Mouse (Mus musculus) gastrocnemius, postnatal 14 days (tissue): ENCODE results near the gene Myom3. TPM values are rescaled to one million over a fixed set of nuclear protein-coding genes. Genes with fewer than 3 reads are reported as not detected.
A peak's percentile ranks its signal among the peaks of the same experiment; 100 is the strongest.

Experiments used
- DNase-seq: peaks from one replicate; pipeline ENCODE4 v3.0.0; 2021; ENCODE audit warnings: mixed read lengths
- intact Hi-C: fragments of 180-260 bp; cut with DNase I; formaldehyde crosslinking; loops from one replicate; pipeline ENCODE4 v1.15.1; 2025; ENCODE audit warnings: low total_unique reads
- total RNA-seq, 2 experiments: library from RNA; stranded (reverse); gene quantifications; 2 replicates each; pipeline ENCODE4 v1.2.3; 2021

Myom3 gene
- total RNA-seq, 2 experiments from 2014 or later, result 36.6 to 76.7 TPM

- intact Hi-C loops, result no loop called here
- DNase-seq, result no peak
Observed at GRCm38 (mm10) chr4:135752779-135753164, 6.7 kb upstream of the Myom3 start.

- intact Hi-C loops, result no loop called here
- DNase-seq, result no peak
Observed at GRCm38 (mm10) chr4:135758331-135758730, 1.2 kb upstream of the Myom3 start.

GRCm38 (mm10) chr4:135758825-135759224 lies 690 bp upstream of the Myom3 start:
- intact Hi-C loops, result no loop called here
- no peak for DNase-seq

GRCm38 (mm10) chr4:135761048-135761447 lies 1.5 kb downstream of the Myom3 start:
- DNase-seq, result peak; percentile 29
- intact Hi-C loops, result no loop called here

GRCm38 (mm10) chr4:135761569-135761968 lies 2.1 kb downstream of the Myom3 start:
- intact Hi-C loops, result no loop called here
- DNase-seq, result no peak

- intact Hi-C loops, result no loop called here
- peak; percentile 72 for DNase-seq
Observed at GRCm38 (mm10) chr4:135762251-135762906, 2.9 kb downstream of the Myom3 start.

- intact Hi-C loops, result loop anchor here (1.0 to 5.0 kb wide), 2 partner anchors 40 to 57 kb away; no protein-coding TSS in a partner anchor
- no peak for DNase-seq
Observed at GRCm38 (mm10) chr4:135764700-135765099, 5.2 kb downstream of the Myom3 start.

- intact Hi-C loops, result loop anchor here (5.0 kb wide), 1 partner anchor 58 kb away; no protein-coding TSS in a partner anchor
- DNase-seq, result no peak
Observed at GRCm38 (mm10) chr4:135765707-135766106, 6.2 kb downstream of the Myom3 start.

- peak; percentile 54 for DNase-seq
- intact Hi-C loops, result loop anchor here (5.0 kb wide), 1 partner anchor 60 kb away; no protein-coding TSS in a partner anchor
Observed at GRCm38 (mm10) chr4:135766976-135767375, 7.5 kb downstream of the Myom3 start.

- DNase-seq, result peak; percentile 52
- intact Hi-C loops, result loop anchor here (5.0 kb wide), 1 partner anchor 62 kb away; no protein-coding TSS in a partner anchor
Observed at GRCm38 (mm10) chr4:135768572-135769526, 9.3 kb downstream of the Myom3 start.

- DNase-seq, result no peak
- intact Hi-C loops, result no loop called here
Observed at GRCm38 (mm10) chr4:135770611-135771305, 11.2 kb downstream of the Myom3 start.

- no peak for DNase-seq
- intact Hi-C loops, result no loop called here
Observed at GRCm38 (mm10) chr4:135771592-135771991, 12.1 kb downstream of the Myom3 start.

- intact Hi-C loops, result no loop called here
- peak; percentile 64 for DNase-seq
Observed at GRCm38 (mm10) chr4:135772671-135773070, 13.2 kb downstream of the Myom3 start.

GRCm38 (mm10) chr4:135774496-135774895 lies 15.0 kb downstream of the Myom3 start:
- intact Hi-C loops, result no loop called here
- DNase-seq, result no peak

GRCm38 (mm10) chr4:135776850-135777249 lies 17.3 kb downstream of the Myom3 start:
- DNase-seq, result no peak
- intact Hi-C loops, result no loop called here

- no peak for DNase-seq
- intact Hi-C loops, result no loop called here
Observed at GRCm38 (mm10) chr4:135779661-135780060, 20.1 kb downstream of the Myom3 start.

GRCm38 (mm10) chr4:135780255-135780654 lies 20.7 kb downstream of the Myom3 start:
- DNase-seq, result no peak
- intact Hi-C loops, result no loop called here

- intact Hi-C loops, result no loop called here
- DNase-seq, result no peak
Observed at GRCm38 (mm10) chr4:135781304-135781703, 21.8 kb downstream of the Myom3 start.

- intact Hi-C loops, result no loop called here
- DNase-seq, result no peak
Observed at GRCm38 (mm10) chr4:135786581-135786980, 27.1 kb downstream of the Myom3 start.

GRCm38 (mm10) chr4:135787271-135787670 lies 27.8 kb downstream of the Myom3 start:
- no peak for DNase-seq
- intact Hi-C loops, result no loop called here
